Mouse (Mus musculus) cerebellum, adult 11-12 months (tissue): Measurements from ENCODE around the gene Armc9.

Source experiments
- DNase-seq: peaks from one replicate; pipeline ENCODE4 v3.0.0; 2022

Armc9 gene

GRCm38 (mm10) chr1:86229184-86229829 lies 74.7 kb downstream of the Armc9 start:
- DNase-seq: no peak

GRCm38 (mm10) chr1:86232631-86233030 lies 78.1 kb downstream of the Armc9 start:
- DNase-seq: no peak

- no peak for DNase-seq
Observed at GRCm38 (mm10) chr1:86233808-86234207, 79.2 kb downstream of the Armc9 start.

- no peak for DNase-seq
Observed at GRCm38 (mm10) chr1:86235118-86235517, 80.5 kb downstream of the Armc9 start.

GRCm38 (mm10) chr1:86236442-86236841 lies 81.9 kb downstream of the Armc9 start:
- no peak for DNase-seq

- no peak for DNase-seq
Observed at GRCm38 (mm10) chr1:86239010-86239409, 84.4 kb downstream of the Armc9 start.

GRCm38 (mm10) chr1:86239871-86240270 lies 85.3 kb downstream of the Armc9 start:
- DNase-seq: peak; percentile 10

GRCm38 (mm10) chr1:86240959-86241358 lies 86.4 kb downstream of the Armc9 start:
- no peak for DNase-seq

- DNase-seq: no peak
Observed at GRCm38 (mm10) chr1:86243490-86243889, 88.9 kb downstream of the Armc9 start.

GRCm38 (mm10) chr1:86245301-86246085 lies 90.9 kb downstream of the Armc9 start:
- no peak for DNase-seq

GRCm38 (mm10) chr1:86253410-86253809 lies 98.8 kb downstream of the Armc9 start:
- DNase-seq: no peak

GRCm38 (mm10) chr1:86256311-86256710 lies 101.7 kb downstream of the Armc9 start:
- DNase-seq: peak; percentile 42

GRCm38 (mm10) chr1:86257228-86257627 lies 102.6 kb downstream of the Armc9 start:
- DNase-seq: no peak

- DNase-seq: no peak
Observed at GRCm38 (mm10) chr1:86258171-86258824, 103.7 kb downstream of the Armc9 start.

- no peak for DNase-seq
Observed at GRCm38 (mm10) chr1:86263564-86264339, 109.2 kb downstream of the Armc9 start.

- no peak for DNase-seq
Observed at GRCm38 (mm10) chr1:86265060-86265459, 110.5 kb downstream of the Armc9 start.

- no peak for DNase-seq
Observed at GRCm38 (mm10) chr1:86268492-86269189, 114.1 kb downstream of the Armc9 start.

GRCm38 (mm10) chr1:86269190-86269508 lies 114.6 kb downstream of the Armc9 start:
- DNase-seq: no peak

- DNase-seq: no peak
Observed at GRCm38 (mm10) chr1:86271707-86272106, 117.1 kb downstream of the Armc9 start.

- no peak for DNase-seq
Observed at GRCm38 (mm10) chr1:86277055-86277454, 122.5 kb downstream of the Armc9 start.

- DNase-seq: no peak
Observed at GRCm38 (mm10) chr1:86281781-86282536, 127.4 kb downstream of the Armc9 start.

GRCm38 (mm10) chr1:86284101-86284500 lies 129.5 kb downstream of the Armc9 start:
- no peak for DNase-seq
